Mouse (Mus musculus): ENCODE data around the gene Clcn2.
A peak's percentile ranks its signal among the peaks of the same experiment; 100 is the strongest.
"Not testable (repeated sequence)": the region's sequence is repeated elsewhere in the genome, so short reads cannot be mapped to it uniquely, and the experiment has no call there.

Clcn2 gene

GRCm38 (mm10) chr16:20701316-20701715 lies 16.2 kb downstream of the Clcn2 start:
- DNase-seq (ENCODE audit: low read depth): no peak

- no peak for DNase-seq (ENCODE audit: low read depth)
These were observed 17.5 kb downstream of the Clcn2 start for GRCm38 (mm10) chr16:20700036-20700435.

- DNase-seq (ENCODE audit: low read depth): no peak
These were observed 18.3 kb downstream of the Clcn2 start for GRCm38 (mm10) chr16:20699266-20699665.

GRCm38 (mm10) chr16:20695622-20696323 lies 21.8 kb downstream of the Clcn2 start:
- peak; percentile 51 for DNase-seq (ENCODE audit: low read depth)

- DNase-seq (ENCODE audit: low read depth): no peak
These were observed 22.8 kb downstream of the Clcn2 start for GRCm38 (mm10) chr16:20694781-20695180.

- peak; percentile 76 for DNase-seq (ENCODE audit: low read depth)
These were observed 24.3 kb downstream of the Clcn2 start, which contains the start of gene Fam131a for GRCm38 (mm10) chr16:20693111-20693701. Fam131a (plus strand) TSS chr16:20693241.

GRCm38 (mm10) chr16:20692241-20692965 lies 25.1 kb downstream of the Clcn2 start:
- no peak for DNase-seq (ENCODE audit: low read depth)

- no peak for DNase-seq (ENCODE audit: low read depth)
These were observed 25.9 kb downstream of the Clcn2 start for GRCm38 (mm10) chr16:20691617-20692016.

- no peak for DNase-seq (ENCODE audit: low read depth)
These were observed 26.8 kb downstream of the Clcn2 start for GRCm38 (mm10) chr16:20690774-20691173.

- no peak for DNase-seq (ENCODE audit: low read depth)
These were observed 39.4 kb downstream of the Clcn2 start for GRCm38 (mm10) chr16:20677974-20678675.

- DNase-seq (ENCODE audit: low read depth): no peak
These were observed 40.2 kb downstream of the Clcn2 start for GRCm38 (mm10) chr16:20677380-20677779.

- DNase-seq (ENCODE audit: low read depth): no peak
These were observed 40.8 kb downstream of the Clcn2 start for GRCm38 (mm10) chr16:20676702-20677101.

GRCm38 (mm10) chr16:20675213-20675612 lies 42.3 kb downstream of the Clcn2 start:
- no peak for DNase-seq (ENCODE audit: low read depth)

- DNase-seq (ENCODE audit: low read depth): no peak
These were observed 43.7 kb downstream of the Clcn2 start for GRCm38 (mm10) chr16:20673706-20674303.

- DNase-seq (ENCODE audit: low read depth): no peak
These were observed 44.4 kb downstream of the Clcn2 start for GRCm38 (mm10) chr16:20672965-20673705.

- peak; percentile 94 for DNase-seq (ENCODE audit: low read depth)
These were observed 45.0 kb downstream of the Clcn2 start for GRCm38 (mm10) chr16:20672500-20672902.

GRCm38 (mm10) chr16:20671886-20672285 lies 45.7 kb downstream of the Clcn2 start:
- DNase-seq (ENCODE audit: low read depth): peak; percentile 52

- no peak for DNase-seq (ENCODE audit: low read depth)
These were observed 47.3 kb downstream of the Clcn2 start for GRCm38 (mm10) chr16:20670291-20670690.

GRCm38 (mm10) chr16:20668013-20668412 lies 49.5 kb downstream of the Clcn2 start, which contains the start of gene Eif4g1:
Eif4g1 (plus strand) TSS chr16:20668313.
- DNase-seq (ENCODE audit: low read depth): not testable (repeated sequence)

GRCm38 (mm10) chr16:20657661-20658060 lies 59.9 kb downstream of the Clcn2 start:
- no peak for DNase-seq (ENCODE audit: low read depth)

GRCm38 (mm10) chr16:20653315-20653714 lies 64.2 kb downstream of the Clcn2 start:
- no peak for DNase-seq (ENCODE audit: low read depth)

Measured in naive thymus-derived CD4-positive, alpha-beta T cell, adult 2 months (primary cell).